Mouse (Mus musculus) layer of hippocampus, adult 8-10 months (tissue): ENCODE results near the gene Gm17655. TPM values are rescaled to one million over a fixed set of nuclear protein-coding genes. Genes with fewer than 3 reads are reported as not detected.
"Not testable (repeated sequence)": the region's sequence is repeated elsewhere in the genome, so short reads cannot be mapped to it uniquely, and the experiment has no call there.

ENCODE experiments used
- DNase-seq, 2 experiments: peaks; one replicate each; pipeline ENCODE4 v3.0.0; 2022; ENCODE audit warnings: low spot score in 2 of 2
- total RNA-seq, 4 experiments: library from RNA; stranded (reverse); gene quantifications; 2 replicates each; pipeline ENCODE4 v1.2.4; 2022

Gm17655 gene
- total RNA-seq, 4 experiments from 2014 or later = 4.8 to 15.5 (median 11.4) TPM

DNA sequence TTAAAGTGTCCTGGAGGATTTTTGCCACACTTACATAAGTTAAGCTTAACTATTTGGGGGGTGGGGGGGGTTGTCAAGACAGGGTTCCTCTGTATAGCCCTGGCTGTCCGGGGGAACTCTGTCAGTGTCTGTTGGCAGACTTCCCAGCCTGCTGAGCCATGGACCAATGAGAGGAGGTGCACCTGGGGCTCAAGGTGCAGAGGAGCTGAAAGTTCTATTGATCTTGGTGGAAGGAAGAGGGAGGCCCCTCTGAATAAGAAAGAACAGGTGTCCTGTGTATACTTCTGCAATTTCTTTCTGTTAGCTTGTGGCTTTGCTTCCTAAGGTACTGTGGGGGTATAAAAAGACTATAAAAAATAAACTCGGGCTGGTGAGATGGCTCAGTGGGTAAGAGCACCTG, 19.2 kb upstream of the Gm17655 start:
- DNase-seq = no peak

- no peak for DNase-seq
Measured at GRCm38 (mm10) chr5:110086161-110086866, 14.0 kb upstream of the Gm17655 start.

- no peak for DNase-seq
Measured at GRCm38 (mm10) chr5:110082961-110083360, 10.6 kb upstream of the Gm17655 start.

GRCm38 (mm10) chr5:110057637-110058408, 14.5 kb downstream of the Gm17655 start:
- peak; percentile 81 to 82 for DNase-seq

- peak; percentile 8 to 40 for DNase-seq
Measured at GRCm38 (mm10) chr5:110023694-110024427, 48.5 kb downstream of the Gm17655 start.

GRCm38 (mm10) chr5:110023273-110023672, 49.0 kb downstream of the Gm17655 start:
- no peak for DNase-seq

DNA sequence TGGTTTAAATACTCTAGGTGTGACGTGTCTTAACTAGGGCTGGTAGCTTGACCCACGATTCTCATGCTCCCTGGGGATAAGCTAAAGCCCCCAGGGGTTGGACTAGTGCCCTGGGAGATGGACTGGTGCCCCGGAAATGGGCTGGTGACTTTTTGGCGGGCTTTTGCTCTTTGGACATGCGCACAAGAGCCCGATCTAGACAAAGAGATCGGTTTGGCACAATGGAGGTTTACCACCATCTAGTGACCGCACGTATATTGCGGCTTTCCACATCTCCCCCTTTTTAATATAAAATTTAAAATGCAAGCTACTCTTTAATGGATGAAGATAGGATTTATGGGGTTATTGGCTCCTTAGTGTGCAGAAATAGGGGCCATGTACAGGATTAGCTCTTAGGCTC, 56.5 kb downstream of the Gm17655 start:
- DNase-seq = not testable (repeated sequence)

Other genes starting within 250 kb of the Gm17655 start
- gene Gm15446, start 149.1 kb downstream of the Gm17655 start, total RNA-seq = 10 to 100 TPM; 36.1 to 51.0 (median 44.2) TPM
- 10 to 100 TPM; 50.8 to 76.7 (median 63.9) TPM for gene Zfp932, start 76.0 kb downstream of the Gm17655 start, total RNA-seq
- gene Gm35315, start 21.9 kb upstream of the Gm17655 start, total RNA-seq = 1 to 10 TPM in 1 of 4 experiments, under 1 TPM in 3; 0.35 to 1.0 (median 0.68) TPM
- gene Plcxd1, start 27.5 kb upstream of the Gm17655 start, total RNA-seq = 1 to 10 TPM; 4.7 to 7.2 (median 5.7) TPM
- 10 to 100 TPM; 83.8 to 92.2 (median 89.3) TPM for gene Gtpbp6, start 35.7 kb upstream of the Gm17655 start, total RNA-seq
- gene Zfp605, start 37.6 kb upstream of the Gm17655 start, total RNA-seq = 10 to 100 TPM; 14.4 to 18.4 (median 16.9) TPM
- gene Chfr, start 63.3 kb upstream of the Gm17655 start, total RNA-seq = 10 to 100 TPM; 46.2 to 67.9 (median 48.7) TPM
- gene Golga3, start 104.2 kb upstream of the Gm17655 start, total RNA-seq = 10 to 100 TPM; 49.5 to 52.7 (median 50.6) TPM
- gene Ankle2, start 158.5 kb upstream of the Gm17655 start, total RNA-seq = 10 to 100 TPM; 37.4 to 49.0 (median 41.3) TPM
- gene Pgam5, start 197.4 kb upstream of the Gm17655 start, total RNA-seq = 10 to 100 TPM; 52.1 to 57.2 (median 54.9) TPM
- 1 to 10 TPM; 8.3 to 9.5 (median 8.8) TPM for gene Pxmp2, start 213.7 kb upstream of the Gm17655 start, total RNA-seq
- 1 to 10 TPM; 1.4 to 2.2 (median 2.1) TPM for gene Pole, start 213.8 kb upstream of the Gm17655 start, total RNA-seq